Mouse (Mus musculus) kidney, adult 8-10 months (tissue): ENCODE data around the gene Arpc2.

Source experiments
- DNase-seq, 2 experiments: peaks; one replicate each; pipeline ENCODE4 v3.0.0; 2022

The Arpc2 gene

GRCm38 (mm10) chr1:74284543-74285160, 48.8 kb downstream of the Arpc2 start, which contains the start of the genes Aamp and Pnkd:
Aamp (minus strand) TSS chr1:74284738.
Pnkd (plus strand) TSS chr1:74284930.
- peak; percentile 100 for DNase-seq

- DNase-seq, result no peak
These were observed 49.5 kb downstream of the Arpc2 start for GRCm38 (mm10) chr1:74285212-74286010.

- DNase-seq, result peak; percentile 27 to 32
These were observed 51.2 kb downstream of the Arpc2 start for GRCm38 (mm10) chr1:74286869-74287607.

GRCm38 (mm10) chr1:74288327-74288726, 52.4 kb downstream of the Arpc2 start:
- DNase-seq, result no peak

DNA sequence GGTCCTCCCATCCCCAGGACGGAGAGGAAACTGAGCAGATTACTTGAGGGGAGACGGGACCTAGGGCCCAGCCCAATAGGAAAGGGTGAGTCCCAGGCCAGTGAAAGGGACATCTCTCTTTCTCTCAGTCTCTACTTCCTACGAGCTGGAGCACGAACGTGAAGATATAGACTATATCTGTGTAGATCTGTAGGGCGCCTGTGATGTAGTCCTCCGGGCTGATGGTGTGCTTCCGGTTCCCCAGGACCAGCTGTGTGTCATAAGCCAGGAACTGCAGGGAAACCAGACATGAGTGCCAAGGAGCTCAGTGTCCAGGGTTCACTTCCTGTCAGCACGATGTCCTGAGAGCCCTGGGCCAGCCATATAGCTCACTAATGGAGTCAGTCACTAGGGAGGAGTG, 53.4 kb downstream of the Arpc2 start:
- DNase-seq, result no peak

DNA sequence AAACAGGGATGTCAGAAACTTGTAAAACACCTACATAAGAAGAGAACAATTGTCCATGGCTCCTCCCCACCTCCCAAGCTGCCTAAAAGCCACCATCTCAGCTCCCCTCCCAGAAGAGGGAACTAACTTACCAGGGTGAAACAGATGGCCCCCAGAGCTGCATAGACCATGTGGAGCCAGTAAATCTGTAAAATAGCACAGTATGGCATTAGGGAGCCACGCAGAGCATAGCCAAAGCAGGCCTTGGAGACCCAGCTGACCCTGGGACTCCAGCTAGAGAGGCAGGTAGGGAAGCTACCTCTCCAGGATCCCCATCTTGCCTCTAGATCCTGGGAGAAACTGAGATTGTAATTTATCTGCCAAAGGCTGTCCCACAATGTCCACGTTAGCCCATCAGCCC, 53.9 kb downstream of the Arpc2 start:
- DNase-seq, result no peak

DNA sequence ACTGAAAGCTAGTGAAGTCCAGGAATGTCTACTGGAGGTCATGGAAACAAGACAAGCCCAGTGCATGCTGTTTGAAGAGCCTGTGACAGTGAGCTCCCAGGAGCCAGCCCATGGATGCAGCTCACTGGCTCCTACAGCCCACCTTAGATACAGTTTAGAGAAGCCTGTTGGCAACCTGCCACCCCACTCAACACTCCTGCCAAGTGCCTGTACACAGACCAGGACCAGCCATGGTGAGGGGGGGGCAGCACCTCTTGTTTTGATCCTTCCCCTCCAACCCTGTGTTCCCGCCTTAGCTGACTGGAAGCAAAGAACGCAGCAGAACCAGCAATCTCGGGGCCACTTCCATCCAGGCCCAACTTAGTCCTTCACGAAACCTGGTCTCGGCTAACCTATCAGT, 54.3 kb downstream of the Arpc2 start:
- no peak for DNase-seq

DNA sequence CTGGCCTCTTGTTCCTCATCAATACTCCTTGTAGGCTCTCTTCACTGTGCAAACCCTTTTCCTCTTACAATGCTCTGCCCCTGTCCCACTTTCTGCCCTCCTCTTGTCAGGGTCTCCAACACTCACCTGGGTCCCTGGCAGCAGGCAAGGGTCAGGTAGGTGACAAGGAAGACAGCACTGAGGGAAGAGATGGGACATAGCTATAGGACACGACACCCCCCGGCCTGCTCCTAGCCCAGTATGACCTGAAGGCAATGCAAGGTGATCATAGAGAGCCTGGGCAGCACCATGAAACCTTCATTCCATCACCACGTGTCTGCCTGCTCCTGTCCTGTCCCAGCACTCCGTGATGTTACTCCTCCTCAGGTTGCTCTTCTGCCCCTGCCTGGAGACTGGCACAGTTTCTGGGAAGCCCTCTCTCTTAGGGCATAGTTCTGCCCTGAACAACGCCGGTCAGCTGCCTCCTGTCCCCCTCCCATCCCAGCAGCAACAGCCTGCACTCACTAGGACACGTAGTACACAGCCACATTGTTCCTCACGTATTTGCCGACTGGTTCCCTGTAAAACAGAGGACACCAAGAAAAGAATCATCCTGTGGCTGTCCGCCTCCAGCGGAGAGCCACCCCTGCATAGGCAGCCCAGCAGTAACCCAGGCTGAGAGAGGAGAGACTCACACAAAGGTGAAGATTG, 56.6 kb downstream of the Arpc2 start:
- no peak for DNase-seq

DNA sequence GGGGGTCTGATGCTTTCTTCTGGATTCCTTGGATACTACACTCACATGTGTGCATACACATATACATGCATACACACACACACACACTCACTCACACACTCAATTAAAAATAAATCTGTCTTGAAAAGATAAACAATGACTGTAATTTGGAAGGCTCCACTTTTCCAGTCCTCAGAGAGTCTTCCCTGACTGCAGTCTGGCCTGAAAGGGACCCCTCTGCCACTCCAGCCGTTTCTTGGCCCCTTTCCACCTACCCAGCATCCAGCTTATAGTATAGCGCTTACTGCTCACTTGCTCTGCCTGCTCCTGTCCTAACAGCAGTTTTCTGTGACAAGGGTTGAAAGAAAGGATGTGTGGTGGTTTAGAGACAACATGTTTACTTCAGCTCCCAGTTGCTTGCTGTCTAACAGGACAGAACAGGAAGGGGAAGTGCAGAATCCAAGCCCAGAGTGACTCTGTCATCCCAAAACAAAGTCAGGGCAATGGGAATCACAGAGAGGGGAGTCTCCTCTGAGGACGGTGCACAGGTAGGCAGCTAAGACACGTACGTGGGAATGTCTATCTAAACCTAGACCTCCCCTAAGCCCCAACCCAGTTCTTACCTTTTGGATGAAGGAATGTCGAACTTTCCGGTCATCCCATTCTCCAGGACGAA, 57.5 kb downstream of the Arpc2 start:
- DNase-seq, result no peak

- no peak for DNase-seq
These were observed 58.3 kb downstream of the Arpc2 start for GRCm38 (mm10) chr1:74294090-74294643.

DNA sequence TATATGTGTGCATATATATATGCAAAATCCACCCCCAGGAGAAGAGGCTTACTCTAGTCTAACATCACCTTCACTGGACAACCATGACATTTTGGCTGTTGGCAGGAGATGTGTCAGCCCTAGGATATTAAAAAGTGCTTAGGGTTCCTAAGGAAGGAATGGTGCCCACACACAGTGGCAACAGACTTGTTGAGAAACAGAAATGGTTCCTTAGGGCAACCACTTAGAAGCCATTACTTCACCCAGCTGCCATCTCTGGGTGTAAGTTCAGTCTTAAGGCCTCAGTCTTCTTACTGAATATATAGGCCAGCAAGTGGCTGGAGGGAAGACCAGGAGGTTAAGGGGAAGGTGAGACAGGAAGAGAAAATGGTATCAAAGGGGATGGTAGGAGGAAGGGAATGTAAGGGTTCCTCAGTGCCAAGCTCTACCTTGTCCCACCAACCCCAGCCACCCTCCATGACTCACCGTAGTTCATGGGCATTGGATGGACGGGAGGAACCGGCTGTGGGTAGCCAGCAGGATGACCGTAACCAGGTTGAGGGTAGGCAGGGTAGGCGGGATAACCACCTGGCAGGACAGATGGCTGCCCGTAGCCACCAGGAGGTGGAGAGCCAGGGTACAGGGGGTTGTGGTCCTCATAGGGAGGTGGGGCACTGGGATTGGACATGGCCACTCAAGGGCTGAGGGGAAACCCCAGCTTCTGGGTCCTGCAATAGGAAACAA, 59.0 kb downstream of the Arpc2 start:
- DNase-seq, result no peak

GRCm38 (mm10) chr1:74295456-74296171, 59.7 kb downstream of the Arpc2 start:
- DNase-seq, result peak; percentile 84 to 89

DNA sequence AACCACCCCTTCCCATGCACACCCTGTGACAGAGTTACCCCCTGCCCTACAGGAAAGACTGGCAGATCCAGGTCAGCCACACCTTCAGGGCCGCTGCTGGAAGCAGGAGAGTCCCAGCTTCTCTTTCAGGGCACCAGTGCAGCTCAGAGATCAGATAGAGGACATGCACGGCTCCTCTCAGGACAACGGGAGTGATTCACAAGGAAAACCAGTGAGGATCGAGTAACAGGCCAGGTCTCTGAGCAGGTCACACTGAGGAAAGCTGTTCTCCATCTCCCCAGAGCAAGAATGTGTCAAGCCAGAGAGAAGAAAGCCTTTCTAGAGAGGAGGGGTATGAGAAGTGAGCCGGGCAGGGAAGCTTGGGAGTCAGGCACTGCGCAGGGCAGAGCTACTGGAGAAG, 60.6 kb downstream of the Arpc2 start:
- no peak for DNase-seq

GRCm38 (mm10) chr1:74297269-74297668, 61.4 kb downstream of the Arpc2 start:
- DNase-seq, result no peak

DNA sequence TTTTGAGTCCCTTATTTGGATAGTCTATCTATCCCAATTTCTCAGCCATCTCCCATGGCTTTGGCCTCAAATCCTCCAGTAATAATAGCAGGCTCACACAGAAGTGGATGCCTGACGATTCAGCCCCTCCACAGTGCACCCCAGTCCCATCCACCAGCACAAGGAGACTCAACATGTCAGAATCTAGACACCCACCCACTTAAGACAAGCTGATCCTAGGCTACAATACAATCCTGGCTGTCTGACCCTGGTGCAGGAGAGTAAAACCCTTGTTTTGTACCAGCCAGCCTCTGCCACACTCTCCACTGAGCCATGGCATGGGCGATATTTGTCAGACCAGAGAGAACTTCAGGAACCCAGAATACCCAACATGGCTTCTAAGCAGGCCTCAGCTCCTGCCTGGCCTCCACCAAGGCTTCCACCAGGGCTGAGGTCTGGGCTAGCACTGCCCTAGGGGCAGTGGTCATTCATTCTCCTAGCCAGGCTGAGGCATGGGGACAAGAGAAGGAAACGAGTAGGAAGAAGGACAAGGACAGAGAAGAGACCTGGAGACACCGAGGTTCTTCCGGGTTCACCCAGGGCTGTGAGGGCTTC, 62.4 kb downstream of the Arpc2 start:
- DNase-seq, result no peak

GRCm38 (mm10) chr1:74298996-74299395, 63.1 kb downstream of the Arpc2 start:
- no peak for DNase-seq

DNA sequence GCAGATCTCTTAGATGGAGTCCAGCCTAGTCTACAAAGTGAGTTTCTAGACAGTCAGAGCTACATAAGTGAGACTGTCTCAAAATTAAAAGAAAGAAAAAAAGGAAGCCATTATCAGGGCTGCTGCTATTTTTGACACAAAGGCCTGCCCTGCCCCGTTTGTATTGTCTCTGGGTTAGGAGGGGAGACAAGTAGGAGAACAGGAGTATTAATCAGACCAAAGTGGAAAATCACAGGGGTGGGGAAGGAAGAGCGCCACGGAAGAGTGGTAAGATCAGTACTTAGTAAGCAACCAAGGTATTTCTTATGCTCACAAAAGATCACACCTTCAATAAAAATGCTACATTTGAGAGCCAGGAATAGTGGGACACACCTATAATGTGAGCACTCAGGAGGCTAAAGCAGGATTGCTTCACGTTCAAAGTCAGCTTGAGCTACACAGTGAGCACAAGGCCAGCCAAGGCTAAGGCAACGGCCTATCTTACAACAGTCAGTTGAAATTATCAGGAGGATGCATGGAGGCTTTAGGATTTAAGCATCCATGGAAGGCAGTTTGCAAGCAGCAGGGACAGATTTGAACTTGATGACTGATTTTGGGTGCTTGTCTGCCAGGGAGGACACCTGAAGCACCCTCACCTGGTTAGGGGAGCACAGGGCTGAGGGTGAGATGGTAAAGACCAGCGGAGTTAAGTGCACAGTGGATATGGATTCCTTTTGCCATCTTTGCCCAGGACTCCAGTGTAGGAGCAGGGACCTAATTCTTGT, 64.6 kb downstream of the Arpc2 start:
- DNase-seq, result no peak

- no peak for DNase-seq
These were observed 66.3 kb downstream of the Arpc2 start for GRCm38 (mm10) chr1:74302229-74302628.

DNA sequence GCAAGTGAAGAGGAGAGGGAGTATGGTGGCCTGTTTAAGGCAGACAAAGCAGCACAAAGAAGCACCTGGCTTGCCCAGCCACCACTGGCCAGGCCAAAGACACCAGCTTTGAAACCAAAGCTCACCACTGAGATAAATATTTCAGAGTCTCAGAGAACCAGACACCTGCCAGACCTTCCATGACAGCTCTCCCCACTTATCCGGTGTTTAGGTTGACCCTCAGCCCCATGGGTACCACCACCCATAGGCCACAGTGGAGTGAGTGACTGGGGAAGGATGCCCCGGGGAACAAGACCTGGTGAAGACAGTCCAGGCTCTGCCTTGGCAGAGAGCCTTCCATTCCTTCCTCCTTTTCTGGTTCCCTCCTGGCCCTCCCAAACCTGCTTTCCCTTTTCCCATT, 67.0 kb downstream of the Arpc2 start:
- DNase-seq, result no peak
